Mouse (Mus musculus) heart, embryonic 13.5 days (tissue): ENCODE results near the gene Rgcc. TPM values are rescaled to one million over a fixed set of nuclear protein-coding genes. Genes with fewer than 3 reads are reported as not detected.

Experiments used
- ATAC-seq: fragments of 200-750 bp; cut with Nextera tagmentation; 2 replicates; pipeline ENCODE4 v1.8.0; 2017; ENCODE audit warnings: moderate TSS enrichment; ENCODE audit not compliant: insufficient number of reproducible peaks, low FRiP score, low TSS enrichment; ENCODE audit errors: extremely low read depth
- H3K27ac ChIP-seq: fragments of 300-500 bp; sonication (generic); replicated peaks from 2 replicates; pipeline ENCODE4 v1.5.1; 2015; ENCODE audit warnings: moderate library complexity, mild to moderate bottlenecking, inconsistent platforms
- H3K27me3 ChIP-seq: fragments of 300-500 bp; sonication (generic); replicated peaks from 2 replicates; pipeline ENCODE4 v1.6.1; 2015; ENCODE audit warnings: mild to moderate bottlenecking, inconsistent platforms
- H3K36me3 ChIP-seq: fragments of 300-500 bp; sonication (generic); 2 replicates; pipeline ENCODE4 v1.6.1; 2015; ENCODE audit warnings: mild to moderate bottlenecking, inconsistent platforms
- H3K4me1 ChIP-seq: fragments of 300-500 bp; sonication (generic); 2 replicates; pipeline ENCODE4 v1.6.1; 2015; ENCODE audit warnings: inconsistent platforms
- H3K4me2 ChIP-seq: fragments of 300-500 bp; sonication (generic); 2 replicates; pipeline ENCODE4 v1.6.1; 2015; ENCODE audit warnings: inconsistent platforms, mild to moderate bottlenecking, moderate library complexity
- H3K4me3 ChIP-seq: fragments of 300-500 bp; sonication (generic); 2 replicates; pipeline ENCODE4 v1.5.1; 2015; ENCODE audit warnings: moderate library complexity, mild to moderate bottlenecking, inconsistent platforms
- H3K9ac ChIP-seq: fragments of 300-500 bp; sonication (generic); 2 replicates; pipeline ENCODE4 v1.6.1; 2015; ENCODE audit warnings: inconsistent platforms, mild to moderate bottlenecking, moderate library complexity
- H3K9me3 ChIP-seq: fragments of 300-500 bp; sonication (generic); 2 replicates; pipeline ENCODE4 v1.6.1; 2016; ENCODE audit warnings: inconsistent platforms
- WGBS: fragments of 180-500 bp; shearing (Covaris S2); methylation state at CpG from one replicate; pipeline ENCODE4 v1.1.7; 2015; ENCODE audit warnings: mixed read lengths; 5-methylcytosine and 5-hydroxymethylcytosine counted together
- polyA plus RNA-seq: library from polyadenylated mRNA; unstranded; fragments of >200 nt; fragmentation: Nextera tagmentation; extraction: Ambion mirVana; gene quantifications from 2 replicates; pipeline ENCODE4 v1.2.1, GENCODE M21; 2015

The Rgcc gene
- polyA plus RNA-seq, 1 experiment from 2014 or later: 12.6 TPM

DNA sequence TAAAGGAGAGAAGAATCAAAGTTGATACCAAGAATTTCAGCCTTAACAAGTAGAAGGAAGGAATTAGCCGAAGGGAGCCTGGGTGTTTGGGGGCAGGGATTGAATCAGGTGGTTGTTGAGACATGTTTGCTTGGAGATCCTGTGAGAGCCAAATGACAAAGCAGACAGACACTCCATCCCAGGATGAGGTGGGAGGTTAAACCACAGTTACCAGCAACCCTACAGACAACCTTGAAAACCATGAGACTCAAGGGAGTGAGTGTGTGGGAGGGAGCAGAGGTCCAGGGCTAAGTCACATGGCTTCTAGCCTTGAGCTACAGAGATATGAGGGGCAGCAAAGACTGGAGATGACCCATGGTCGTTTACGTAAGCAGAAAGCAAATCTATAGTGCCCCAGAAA is 38.1 kb downstream of the Rgcc start:
- Histone ChIP-seq H3K27ac (no peak overlapping the region), H3K27me3 (peaks cover 18% of the 10 kb centered on the region; the same call in 1 of the 2 replicates), H3K4me3 (no peak overlapping the region), H3K4me2 (no peak overlapping the region), H3K9ac (no peak overlapping the region), H3K9me3 (no peaks in the 10 kb centered on the region), H3K4me1 (no peaks in the 10 kb centered on the region), H3K36me3 (no peaks in the 10 kb centered on the region)
- WGBS: 61% methylated on average over 3 of the region's 3 CpGs
- no peak for ATAC-seq

DNA sequence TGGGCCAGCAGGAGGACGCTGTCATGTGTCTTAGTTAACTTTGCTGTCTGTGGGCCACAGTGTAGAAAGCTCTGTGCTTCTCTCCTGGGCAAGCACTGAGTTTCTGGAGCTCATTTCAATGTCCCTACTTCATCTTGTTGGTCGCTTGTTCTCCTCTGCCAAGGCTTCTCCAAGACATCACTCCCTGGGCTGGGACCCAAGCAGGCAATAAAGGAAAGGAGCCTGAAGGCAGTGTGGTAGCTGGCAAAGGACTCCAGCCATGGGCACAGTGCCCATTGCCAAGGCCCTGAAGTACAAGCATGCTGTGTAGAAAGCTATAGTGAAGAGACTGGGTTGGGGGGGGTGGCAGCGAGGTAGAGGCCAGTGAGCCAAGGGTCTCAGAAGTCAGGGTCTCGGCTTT is 38.8 kb downstream of the Rgcc start:
- H3K4me3 ChIP-seq: no peak overlapping the region
- H3K27ac ChIP-seq: no peak overlapping the region
- no peak overlapping the region for H3K4me2 ChIP-seq
- WGBS: 80% methylated on average over 4 of the region's 4 CpGs
- no peak for ATAC-seq
- no peaks in the 10 kb centered on the region for H3K4me1 ChIP-seq
- peaks cover 15% of the 10 kb centered on the region; the same call in 1 of the 2 replicates for H3K27me3 ChIP-seq
- no peaks in the 10 kb centered on the region for H3K9me3 ChIP-seq
- H3K36me3 ChIP-seq: no peaks in the 10 kb centered on the region
- no peak overlapping the region for H3K9ac ChIP-seq

- Histone ChIP-seq H3K27ac (no peak overlapping the region), H3K4me3 (no peak overlapping the region), H3K9ac (no peak overlapping the region), H3K27me3 (peaks cover 15% of the 10 kb centered on the region; the same call in 1 of the 2 replicates), H3K4me1 (no peaks in the 10 kb centered on the region), H3K4me2 (no peak overlapping the region), H3K9me3 (no peaks in the 10 kb centered on the region), H3K36me3 (no peaks in the 10 kb centered on the region)
- no peak for ATAC-seq
- WGBS: 58% methylated on average over 10 of the region's 10 CpGs
Measured at GRCm38 (mm10) chr14:79259062-79259779, 42.2 kb downstream of the Rgcc start.

GRCm38 (mm10) chr14:79256656-79257055 is 44.8 kb downstream of the Rgcc start:
- Histone ChIP-seq H3K4me3 (no peak overlapping the region), H3K36me3 (no peaks in the 10 kb centered on the region), H3K4me2 (no peak overlapping the region), H3K9me3 (no peaks in the 10 kb centered on the region), H3K27ac (no peak overlapping the region), H3K27me3 (peaks cover 14% of the 10 kb centered on the region; the same call in 1 of the 2 replicates), H3K4me1 (no peaks in the 10 kb centered on the region), H3K9ac (no peak overlapping the region)
- no peak for ATAC-seq
- WGBS: 81% methylated on average over 5 of the region's 5 CpGs

- Histone ChIP-seq H3K27ac (no peak overlapping the region), H3K9ac (no peak overlapping the region), H3K4me1 (no peaks in the 10 kb centered on the region), H3K4me2 (no peak overlapping the region), H3K36me3 (no peaks in the 10 kb centered on the region), H3K27me3 (peaks cover 18% of the 10 kb centered on the region), H3K9me3 (no peaks in the 10 kb centered on the region), H3K4me3 (no peak overlapping the region)
- ATAC-seq: no peak
- 73% methylated on average over 2 of the region's 2 CpGs for WGBS
Measured at GRCm38 (mm10) chr14:79255786-79256185, 45.7 kb downstream of the Rgcc start.

DNA sequence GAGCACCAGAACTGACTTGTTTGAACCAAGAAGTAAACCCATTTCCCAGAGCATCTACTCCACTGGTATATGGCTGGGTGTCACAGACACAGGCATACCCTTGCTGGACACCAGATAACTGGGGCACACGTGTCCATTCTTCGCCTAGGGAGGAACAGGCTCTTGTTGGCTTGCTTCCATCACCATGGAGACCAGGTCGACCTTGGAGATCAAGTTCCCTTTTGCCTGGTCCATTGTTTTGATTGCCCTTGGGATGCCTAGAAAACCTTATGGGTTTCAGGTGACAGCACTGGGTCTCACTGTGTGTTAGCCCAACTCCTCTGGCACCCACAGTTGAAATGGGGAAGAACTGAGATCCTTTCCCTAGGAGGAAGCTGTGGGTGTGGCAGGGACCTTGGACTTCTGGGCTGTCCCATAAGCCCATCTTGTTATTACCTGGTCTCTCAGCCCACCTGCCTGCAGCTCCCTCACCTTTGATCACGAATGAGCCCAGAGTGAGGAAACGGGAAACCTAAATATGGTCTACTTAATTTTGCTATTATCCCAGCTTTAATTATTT is 49.6 kb downstream of the Rgcc start:
- H3K4me2 ChIP-seq: no peak overlapping the region
- no peak overlapping the region for H3K27ac ChIP-seq
- no peak overlapping the region for H3K4me3 ChIP-seq
- H3K9ac ChIP-seq: no peak overlapping the region
- no peak for ATAC-seq
- peaks cover 18% of the 10 kb centered on the region for H3K4me1 ChIP-seq
- peaks cover 34% of the 10 kb centered on the region for H3K27me3 ChIP-seq
- no peaks in the 10 kb centered on the region for H3K9me3 ChIP-seq
- 67% methylated on average over 5 of the region's 5 CpGs for WGBS
- H3K36me3 ChIP-seq: no peaks in the 10 kb centered on the region

- Histone ChIP-seq H3K4me1 (peaks cover 26% of the 10 kb centered on the region), H3K9me3 (0 out of 2 replicates have a peak, but pooled peaks cover 4% of the 10 kb centered on the region), H3K4me2 (no peak overlapping the region), H3K27me3 (peaks cover 18% of the 10 kb centered on the region), H3K4me3 (no peak overlapping the region), H3K27ac (no peak overlapping the region), H3K9ac (no peak overlapping the region), H3K36me3 (no peaks in the 10 kb centered on the region)
- no peak for ATAC-seq
- WGBS: 62% methylated on average over 3 of the region's 3 CpGs
Measured at GRCm38 (mm10) chr14:79244571-79244970, 56.9 kb downstream of the Rgcc start.

DNA sequence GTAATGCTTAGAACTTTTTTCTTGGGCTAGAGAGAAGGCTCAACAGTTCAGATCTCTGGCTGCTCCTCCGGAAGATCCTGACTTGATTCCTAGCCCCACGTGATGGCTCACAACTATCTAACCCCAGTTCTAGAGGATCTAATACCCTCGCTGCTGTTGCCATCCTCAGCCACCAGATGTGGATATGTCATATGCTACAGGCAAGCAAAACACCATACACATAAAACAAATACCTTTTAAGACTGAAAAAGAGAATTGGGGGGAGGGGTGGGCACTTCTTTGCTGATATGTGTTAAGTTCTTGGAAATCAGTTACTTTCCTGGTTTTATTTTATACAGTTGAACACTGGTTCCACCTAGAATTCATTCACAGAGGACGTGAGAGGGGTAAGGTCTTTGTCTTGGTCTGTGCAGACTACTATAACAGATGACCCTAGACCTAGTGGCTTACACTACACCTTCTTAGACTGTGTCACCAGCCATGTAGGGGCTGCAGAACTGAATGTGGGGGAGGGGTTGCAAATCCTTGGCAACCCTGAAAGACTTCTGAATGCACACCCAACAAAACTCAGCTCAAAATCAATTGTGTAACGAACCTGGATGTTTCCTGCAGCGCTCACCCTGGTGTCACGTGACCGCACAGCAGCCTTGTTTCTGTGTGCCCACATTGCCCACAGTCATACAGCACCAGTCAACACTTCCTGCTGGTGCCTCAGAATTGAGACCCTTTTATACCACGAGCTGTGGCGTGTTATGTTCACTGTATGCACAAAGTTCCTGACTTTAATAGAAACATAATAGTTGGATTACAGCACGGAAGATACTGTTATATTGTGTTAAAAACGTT is 58.2 kb downstream of the Rgcc start:
- Histone ChIP-seq H3K36me3 (no peaks in the 10 kb centered on the region), H3K9me3 (0 out of 2 replicates have a peak, but pooled peaks cover 4% of the 10 kb centered on the region), H3K27me3 (peaks cover 18% of the 10 kb centered on the region), H3K4me3 (no peak overlapping the region), H3K9ac (no peak overlapping the region), H3K4me1 (peaks cover 21% of the 10 kb centered on the region), H3K27ac (no peak overlapping the region), H3K4me2 (no peak overlapping the region)
- 83% methylated on average over 12 of the region's 12 CpGs for WGBS
- no peak for ATAC-seq

- no peak for ATAC-seq
- Histone ChIP-seq H3K27me3 (peaks cover 12% of the 10 kb centered on the region), H3K9ac (no peak overlapping the region), H3K4me2 (no peak overlapping the region), H3K4me3 (no peak overlapping the region), H3K4me1 (peaks cover 17% of the 10 kb centered on the region), H3K9me3 (0 out of 2 replicates have a peak, but pooled peaks cover 4% of the 10 kb centered on the region), H3K36me3 (no peaks in the 10 kb centered on the region), H3K27ac (no peak overlapping the region)
Measured at GRCm38 (mm10) chr14:79242386-79242720, 59.1 kb downstream of the Rgcc start.

DNA sequence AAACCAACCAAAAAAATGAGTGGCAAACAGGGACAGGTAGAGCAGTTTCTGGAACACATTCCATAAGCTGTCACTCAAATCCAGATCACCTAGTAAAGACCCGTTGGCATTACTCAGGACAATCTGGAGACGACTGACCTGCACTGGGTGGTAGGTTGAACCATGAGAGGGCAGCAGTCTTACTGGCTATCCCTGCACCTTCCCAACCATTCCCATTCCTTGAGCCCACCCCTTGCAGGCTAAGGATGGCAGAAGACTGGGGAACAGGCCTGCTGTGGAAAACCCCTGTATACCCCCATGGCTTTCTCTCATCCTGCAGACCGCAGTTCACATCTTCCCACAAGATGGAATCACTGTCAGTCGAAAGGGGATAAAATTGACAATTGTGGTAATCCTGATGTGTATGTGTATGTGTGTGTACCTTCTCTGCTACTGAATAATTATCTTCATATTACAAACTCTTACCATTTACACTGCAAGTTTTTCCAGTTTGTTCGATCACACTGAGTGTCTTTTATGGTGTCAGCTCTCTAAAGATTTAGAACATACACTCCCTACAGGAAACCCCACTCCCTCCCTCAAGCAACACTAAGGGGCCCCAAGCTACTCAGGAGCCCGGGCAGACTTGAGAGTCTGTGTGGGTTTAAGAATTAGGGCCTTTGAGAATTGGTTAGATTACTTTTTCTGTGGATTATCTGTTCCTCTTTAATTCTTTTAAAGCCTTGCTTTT is 59.6 kb downstream of the Rgcc start:
- no peak for ATAC-seq
- WGBS: 68% methylated on average over 6 of the region's 6 CpGs
- Histone ChIP-seq H3K4me1 (peaks cover 17% of the 10 kb centered on the region), H3K9me3 (0 out of 2 replicates have a peak, but pooled peaks cover 4% of the 10 kb centered on the region), H3K9ac (no peak overlapping the region), H3K4me3 (no peak overlapping the region), H3K36me3 (no peaks in the 10 kb centered on the region), H3K27me3 (peaks cover 8% of the 10 kb centered on the region), H3K27ac (peak overlapping the region; percentile 37; the same call in 1 of the 2 replicates), H3K4me2 (no peak overlapping the region)

DNA sequence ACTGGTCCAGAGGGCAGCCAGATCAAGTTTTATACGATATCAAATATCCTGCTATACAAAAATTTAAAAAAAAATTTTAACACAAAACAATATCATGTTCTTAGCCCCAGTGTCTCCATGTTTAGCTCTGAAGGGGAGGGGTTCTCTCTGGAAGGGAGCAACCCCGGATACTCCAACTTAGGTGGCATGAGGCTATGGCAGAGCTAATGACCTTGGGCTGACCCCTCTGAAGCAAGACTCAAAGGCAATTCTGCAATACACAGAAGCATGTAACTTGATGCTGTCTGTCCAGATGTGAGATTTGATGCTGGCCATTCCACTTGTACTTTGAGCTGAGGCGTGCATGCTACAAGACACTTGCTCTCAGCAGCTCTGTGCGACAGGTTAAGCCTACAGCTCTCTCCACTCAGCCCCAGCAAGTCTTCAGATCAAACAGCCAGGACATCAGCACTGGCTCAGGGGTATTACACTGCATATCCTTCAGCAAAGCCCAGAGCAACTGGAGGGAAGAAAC is 60.3 kb downstream of the Rgcc start:
- Histone ChIP-seq H3K27ac (peak overlapping the region; percentile 37; the same call in 1 of the 2 replicates), H3K4me1 (peaks cover 17% of the 10 kb centered on the region), H3K4me3 (no peak overlapping the region), H3K36me3 (no peaks in the 10 kb centered on the region), H3K9me3 (0 out of 2 replicates have a peak, but pooled peaks cover 4% of the 10 kb centered on the region), H3K9ac (no peak overlapping the region), H3K27me3 (peaks cover 9% of the 10 kb centered on the region), H3K4me2 (no peak overlapping the region)
- WGBS: 50% methylated on average over 4 of the region's 4 CpGs
- no peak for ATAC-seq
